Mouse (Mus musculus): ENCODE data around the gene Insl6.

Insl6 gene

DNA sequence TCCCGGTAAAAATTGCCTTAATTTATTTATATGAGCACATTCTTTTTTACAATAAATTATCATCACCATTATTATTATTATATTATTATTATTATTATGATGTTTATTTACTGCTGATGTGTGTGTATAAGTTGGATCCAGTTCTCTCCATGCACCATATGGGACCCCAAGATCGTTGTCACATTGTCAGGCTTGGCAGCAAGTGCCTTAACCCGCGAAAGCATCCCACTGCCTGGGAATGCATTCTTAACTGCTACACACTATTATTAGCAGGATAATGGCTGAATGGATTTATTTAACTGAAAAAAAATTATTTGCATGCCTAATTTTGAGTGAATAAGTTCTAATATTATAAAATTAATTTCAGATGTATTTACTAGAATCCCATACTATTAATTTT, 1.2 kb upstream of the Insl6 start:
- TF ChIP-seq GATA4 (IDR thresholded peaks at IDR 0.05; ENCODE audit: insufficient replicate concordance, low read length) = no peak

DNA sequence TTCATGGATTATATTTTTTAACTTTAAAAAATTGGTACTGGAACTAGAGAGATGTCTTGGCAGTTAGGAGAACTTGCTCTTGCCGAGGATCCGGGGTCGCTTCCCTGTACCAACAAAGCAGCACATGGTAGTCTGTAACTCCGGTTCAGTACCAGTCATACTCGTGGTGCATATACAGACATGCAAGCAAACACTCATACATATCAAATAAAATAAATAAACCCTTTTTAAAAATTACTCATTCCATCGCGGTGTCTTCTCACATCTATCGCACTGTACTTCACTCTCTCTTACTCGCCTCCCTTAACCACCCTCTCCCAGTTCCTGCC, 660 bp upstream of the Insl6 start:
- no peak for TF ChIP-seq GATA4 (IDR thresholded peaks at IDR 0.05; ENCODE audit: insufficient replicate concordance, low read length)

DNA sequence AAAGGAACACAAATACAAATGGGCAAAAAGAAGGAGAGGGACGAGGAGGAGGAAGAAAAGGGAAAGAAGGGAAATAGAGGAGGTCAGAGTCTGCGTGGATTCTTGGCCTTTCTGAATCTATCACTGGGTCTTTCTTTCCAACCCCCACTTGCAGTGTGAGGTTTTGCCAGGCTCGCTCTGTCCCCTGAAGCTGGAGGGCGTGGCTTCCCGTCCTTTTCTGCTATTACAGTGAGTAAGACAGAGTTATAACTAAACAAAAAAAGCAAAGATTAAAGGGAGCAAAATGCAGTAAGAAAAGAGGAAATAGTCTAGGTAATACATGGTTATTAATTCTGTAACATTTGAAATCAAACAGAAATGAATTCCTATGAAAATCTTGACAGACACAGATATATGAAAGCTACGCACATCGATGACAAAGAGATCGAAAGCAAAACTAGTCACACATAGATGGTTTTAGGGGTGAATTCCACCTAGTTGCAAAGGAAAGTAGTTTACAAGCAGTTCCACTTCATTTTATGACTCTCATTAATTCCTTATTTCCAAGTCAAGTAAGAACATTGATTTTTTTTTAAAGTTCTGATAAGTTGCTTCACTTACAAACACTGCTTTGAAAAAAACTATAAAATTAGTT, 1.6 kb downstream of the Insl6 start:
- TF ChIP-seq GATA4 (IDR thresholded peaks at IDR 0.05; ENCODE audit: insufficient replicate concordance, low read length) = no peak

DNA sequence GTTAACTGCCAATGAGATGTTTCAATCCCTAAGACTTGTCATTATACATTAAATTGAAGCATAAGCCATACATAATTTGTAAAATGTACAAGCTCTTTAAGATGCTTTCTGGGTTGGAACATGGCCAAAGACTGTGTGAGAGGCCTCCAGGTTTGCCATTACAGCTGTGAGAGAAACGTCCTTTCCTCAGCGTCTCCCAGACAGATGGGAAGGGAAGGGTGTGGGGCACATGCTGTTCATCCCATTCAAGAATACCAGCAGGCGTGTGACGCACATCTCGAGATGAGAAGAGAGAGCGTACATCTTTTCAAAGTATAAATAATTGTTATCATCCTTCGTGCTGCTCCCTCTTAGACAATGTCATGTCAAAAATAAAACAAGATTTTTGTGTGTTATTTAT, 12.5 kb downstream of the Insl6 start:
- TF ChIP-seq GATA4 (IDR thresholded peaks at IDR 0.05; ENCODE audit: insufficient replicate concordance, low read length) = no peak

DNA sequence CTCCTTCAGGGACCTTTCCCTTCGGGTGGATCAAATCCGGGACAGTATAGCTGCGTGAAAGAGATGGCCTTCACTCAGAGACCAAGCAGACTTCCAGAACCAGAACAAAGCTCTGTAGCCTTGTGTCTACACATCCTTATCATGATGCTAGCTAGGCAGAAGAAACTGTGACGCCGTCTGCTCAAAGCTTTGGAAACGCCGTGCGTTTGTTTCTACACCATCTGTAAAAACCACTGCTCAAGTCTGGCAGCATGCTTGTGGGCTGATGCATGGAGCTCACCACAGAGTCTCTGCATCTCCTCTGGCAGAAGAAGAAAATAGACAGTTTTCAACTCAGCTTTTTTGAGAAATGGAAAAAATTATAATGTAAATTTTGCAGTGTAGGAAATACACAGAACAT, 13.4 kb downstream of the Insl6 start:
- no peak for TF ChIP-seq GATA4 (IDR thresholded peaks at IDR 0.05; ENCODE audit: insufficient replicate concordance, low read length)

DNA sequence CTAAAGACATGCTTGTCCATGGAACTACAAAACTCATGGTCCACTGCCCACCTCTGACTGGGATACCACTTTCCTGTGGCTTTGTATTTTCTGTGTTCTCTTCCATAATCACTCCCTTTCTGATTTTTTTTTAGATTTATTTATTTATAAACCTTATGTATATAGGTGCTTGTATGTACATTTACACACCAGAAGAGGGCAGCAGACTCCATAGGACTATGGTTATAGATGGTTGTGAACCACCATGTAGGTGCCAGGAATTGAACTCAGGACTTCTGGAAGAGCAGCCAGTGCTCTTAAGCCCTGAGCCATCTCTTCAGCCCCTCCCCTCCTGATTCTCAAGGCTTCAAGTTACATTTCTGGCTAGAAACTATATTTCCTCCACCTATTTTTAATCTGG, 16.3 kb downstream of the Insl6 start:
- no peak for TF ChIP-seq GATA4 (IDR thresholded peaks at IDR 0.05; ENCODE audit: insufficient replicate concordance, low read length)

DNA sequence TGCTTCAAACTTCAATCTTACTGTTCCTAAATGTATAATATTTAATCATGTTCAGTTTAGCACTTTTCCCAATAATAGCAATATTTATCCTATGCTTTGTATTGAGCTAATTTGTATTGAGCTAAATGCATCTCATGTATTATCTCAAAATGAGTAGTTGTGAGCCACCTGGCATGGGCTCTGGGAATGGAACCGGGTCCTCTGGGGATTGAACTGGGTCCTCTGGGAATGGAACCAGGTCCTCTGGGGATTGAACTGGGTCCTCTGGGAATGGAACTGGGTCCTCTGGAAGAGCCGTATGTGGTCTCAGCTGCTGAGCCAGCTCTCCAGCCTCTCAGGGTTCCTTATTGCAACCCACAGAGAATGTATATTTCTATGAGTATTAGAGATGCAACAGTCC, 23.0 kb downstream of the Insl6 start:
- TF ChIP-seq GATA4 (IDR thresholded peaks at IDR 0.05; ENCODE audit: insufficient replicate concordance, low read length) = no peak

DNA sequence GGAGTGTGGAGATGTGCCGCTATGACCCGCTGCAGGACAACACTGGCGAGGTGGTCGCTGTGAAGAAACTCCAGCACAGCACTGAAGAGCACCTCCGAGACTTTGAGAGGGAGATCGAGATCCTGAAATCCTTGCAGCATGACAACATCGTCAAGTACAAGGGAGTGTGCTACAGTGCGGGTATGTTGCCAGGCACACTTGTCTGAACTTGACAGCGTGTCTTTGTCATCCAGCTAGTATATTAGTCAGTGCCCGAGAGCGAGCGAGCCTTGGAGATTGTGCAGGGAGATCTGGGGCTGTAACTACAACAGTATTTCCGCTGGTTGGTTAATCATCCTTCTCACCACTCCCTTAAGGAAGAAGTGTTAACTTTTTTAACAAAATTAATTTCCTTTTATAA, 24.2 kb downstream of the Insl6 start:
- TF ChIP-seq GATA4 (IDR thresholded peaks at IDR 0.05; ENCODE audit: insufficient replicate concordance, low read length) = no peak

DNA sequence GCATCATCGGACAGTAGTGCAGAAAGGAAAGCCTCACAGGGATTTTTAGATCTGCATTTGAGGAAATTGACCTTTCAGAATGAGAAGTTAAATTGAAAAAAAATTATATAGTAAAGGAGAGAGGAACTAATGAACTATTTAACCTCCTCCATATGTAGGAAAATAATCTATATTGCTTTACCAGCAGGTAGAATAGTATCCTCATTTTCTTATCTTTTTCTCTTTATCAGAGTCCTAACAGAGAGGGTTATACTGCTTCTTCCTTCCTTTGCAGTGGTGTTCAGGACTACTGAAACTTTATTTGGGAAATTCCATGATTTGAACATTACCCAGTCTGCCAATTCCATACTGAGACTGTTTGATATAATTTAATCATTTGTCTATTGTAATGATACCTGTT, 27.8 kb downstream of the Insl6 start:
- no peak for TF ChIP-seq GATA4 (IDR thresholded peaks at IDR 0.05; ENCODE audit: insufficient replicate concordance, low read length)

DNA sequence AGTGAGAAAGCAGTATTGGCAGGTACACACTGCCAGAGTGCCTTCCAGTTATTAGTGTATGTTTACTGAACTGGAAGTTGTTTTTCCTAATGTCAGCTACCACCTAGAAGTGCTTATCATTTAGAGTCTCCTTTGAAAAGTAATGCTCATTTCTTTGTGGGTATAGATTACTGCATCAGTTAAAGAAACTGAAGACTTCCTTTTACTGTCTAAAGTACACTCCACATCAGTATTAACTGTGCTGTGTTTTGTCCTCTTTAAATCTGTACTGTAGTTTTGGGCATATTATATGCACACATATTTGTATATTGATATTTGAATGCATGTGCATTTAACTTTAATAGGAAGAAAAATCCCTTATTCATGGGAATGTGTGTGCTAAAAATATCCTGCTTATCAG, 29.0 kb downstream of the Insl6 start:
- TF ChIP-seq GATA4 (IDR thresholded peaks at IDR 0.05; ENCODE audit: insufficient replicate concordance, low read length) = no peak

DNA sequence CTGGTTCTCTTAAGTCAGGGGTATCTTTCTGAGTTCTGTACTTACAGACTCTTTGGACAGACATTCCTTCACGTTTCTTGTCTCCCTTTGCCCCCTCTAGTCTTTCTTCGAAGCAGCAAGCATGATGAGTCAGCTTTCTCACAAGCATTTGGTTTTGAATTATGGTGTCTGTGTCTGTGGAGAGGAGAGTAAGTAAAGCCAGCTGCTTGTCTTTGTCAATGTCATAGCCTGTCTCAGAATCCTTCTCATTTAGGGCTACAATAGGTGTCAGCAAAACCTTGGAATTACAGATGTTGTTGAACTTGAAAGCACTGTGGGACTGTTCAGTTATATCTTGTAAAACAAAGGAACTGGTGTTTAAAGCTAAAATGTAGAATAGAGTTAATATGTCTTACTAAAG, 30.4 kb downstream of the Insl6 start:
- TF ChIP-seq GATA4 (IDR thresholded peaks at IDR 0.05; ENCODE audit: insufficient replicate concordance, low read length) = no peak

DNA sequence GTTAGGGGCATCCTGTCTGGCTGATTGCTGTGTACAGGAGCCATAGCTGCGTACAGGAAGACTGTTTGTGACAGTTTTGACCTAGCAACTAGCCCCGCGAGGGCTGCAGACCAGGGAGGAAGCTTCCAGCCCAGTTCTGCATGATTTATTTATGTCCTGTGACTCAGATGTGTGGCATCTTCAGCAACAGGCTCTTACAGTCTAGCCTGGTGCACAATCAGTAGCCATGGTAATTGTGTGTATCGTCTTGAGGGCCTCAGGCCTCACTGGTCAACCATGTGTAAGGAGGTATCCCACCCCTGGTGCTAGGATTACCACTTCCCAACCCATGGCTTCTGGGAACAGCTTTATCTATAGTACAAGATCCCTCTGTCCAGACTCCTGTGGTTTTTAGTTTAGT, 32.6 kb downstream of the Insl6 start:
- no peak for TF ChIP-seq GATA4 (IDR thresholded peaks at IDR 0.05; ENCODE audit: insufficient replicate concordance, low read length)

DNA sequence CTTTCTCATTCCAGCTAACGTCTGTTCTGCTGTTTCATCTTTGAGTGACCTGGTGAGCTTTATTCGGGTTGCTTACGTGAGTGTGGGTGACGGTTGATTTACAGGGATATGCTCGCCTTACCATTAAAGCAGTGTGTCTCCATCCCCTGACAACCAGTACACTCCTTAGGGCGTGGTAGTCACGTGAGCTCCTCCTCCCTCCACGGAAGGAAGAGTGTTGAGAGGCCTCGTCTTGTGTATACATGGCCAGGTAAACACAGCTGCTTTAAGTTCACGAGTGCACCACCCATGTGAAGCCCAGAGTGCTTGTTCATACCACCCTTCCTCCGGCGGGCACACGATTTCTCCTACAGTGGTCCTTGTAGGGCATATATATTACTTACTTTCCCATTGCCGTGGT, 33.6 kb downstream of the Insl6 start:
- TF ChIP-seq GATA4 (IDR thresholded peaks at IDR 0.05; ENCODE audit: insufficient replicate concordance, low read length) = no peak

DNA sequence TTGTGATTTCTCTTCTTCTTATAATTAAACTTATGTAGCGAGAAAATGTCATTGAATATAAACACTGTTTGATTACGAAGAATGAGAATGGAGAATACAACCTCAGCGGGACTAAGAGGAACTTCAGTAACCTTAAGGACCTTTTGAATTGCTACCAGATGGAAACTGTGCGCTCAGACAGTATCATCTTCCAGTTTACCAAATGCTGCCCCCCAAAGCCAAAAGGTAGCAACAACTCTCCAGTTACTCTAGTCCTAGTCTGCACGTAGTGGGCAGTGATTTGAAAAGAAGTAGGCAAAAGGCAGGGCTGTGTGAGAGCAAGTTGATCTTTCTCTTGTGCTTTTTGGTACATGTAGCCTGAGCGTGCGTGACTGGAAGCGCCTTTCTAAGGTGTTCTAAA, 37.3 kb downstream of the Insl6 start:
- no peak for TF ChIP-seq GATA4 (IDR thresholded peaks at IDR 0.05; ENCODE audit: insufficient replicate concordance, low read length)

DNA sequence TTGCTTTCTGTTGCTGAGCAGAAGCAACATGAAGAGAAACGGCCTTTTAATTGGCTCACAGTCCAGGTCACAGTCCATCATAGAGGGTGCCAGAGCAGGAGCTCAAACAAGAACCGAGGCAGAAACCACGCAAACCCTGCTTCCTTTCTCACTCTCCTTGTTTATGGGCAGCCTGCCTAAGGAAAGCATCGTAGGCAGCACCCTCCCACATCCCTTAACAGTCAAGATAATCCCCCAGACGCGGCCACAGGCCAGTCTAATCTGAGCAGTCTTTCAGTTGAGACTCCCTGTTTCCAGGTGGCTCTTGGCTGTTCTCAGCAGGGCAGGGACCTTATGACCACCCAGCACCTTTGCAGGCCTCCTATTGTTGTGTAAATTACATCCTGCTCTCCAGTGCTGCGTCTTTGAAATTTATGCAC, 39.7 kb downstream of the Insl6 start:
- no peak for TF ChIP-seq GATA4 (IDR thresholded peaks at IDR 0.05; ENCODE audit: insufficient replicate concordance, low read length)

DNA sequence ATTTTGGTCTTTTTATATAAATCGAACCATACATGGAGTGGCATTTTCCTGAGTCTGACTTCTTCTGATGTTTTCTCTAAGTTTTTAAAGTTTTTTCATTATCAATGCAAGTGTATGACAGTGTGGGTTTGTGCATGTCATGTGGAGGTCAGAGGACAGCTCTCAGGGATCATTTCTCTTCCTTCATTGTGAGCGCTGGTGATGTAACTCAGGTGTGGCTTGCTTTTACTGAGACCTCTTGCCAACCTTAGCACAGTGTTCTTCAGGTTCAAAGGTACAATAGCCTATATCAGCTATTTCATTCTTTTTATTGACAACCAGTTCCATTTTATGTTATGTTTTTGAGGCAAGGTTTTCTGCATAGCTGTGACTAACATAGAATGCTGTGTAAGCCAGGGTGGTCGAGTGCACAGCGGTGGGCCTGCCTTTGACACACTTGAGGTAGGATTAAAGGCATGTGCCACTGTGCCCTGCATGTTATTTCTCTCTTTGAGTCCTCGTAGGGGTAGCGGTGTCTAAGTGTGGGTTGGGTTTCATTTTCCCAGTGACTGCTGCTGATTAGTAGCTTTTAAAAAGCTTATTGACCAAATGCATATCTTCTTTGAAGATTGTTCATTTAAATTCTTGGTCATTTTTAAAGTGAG, 46.1 kb downstream of the Insl6 start:
- TF ChIP-seq GATA4 (IDR thresholded peaks at IDR 0.05; ENCODE audit: insufficient replicate concordance, low read length) = no peak

DNA sequence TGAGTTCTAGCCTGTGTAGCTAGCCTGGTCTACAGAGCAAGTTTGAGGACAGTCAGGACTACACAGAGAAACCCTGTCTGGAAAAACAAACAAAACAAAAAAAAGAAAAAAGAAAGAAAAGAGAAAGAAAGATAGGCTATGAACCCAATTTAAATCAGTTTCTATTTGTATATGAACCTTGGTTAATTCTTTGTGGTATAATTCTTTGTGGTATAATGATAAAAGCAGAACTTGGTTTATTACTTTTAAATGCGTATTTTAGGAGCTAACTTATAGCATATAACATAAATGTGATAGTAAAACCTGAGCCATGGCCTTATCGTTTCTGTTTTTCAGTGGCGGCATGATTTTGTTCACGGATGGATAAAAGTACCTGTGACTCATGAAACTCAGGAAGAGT, 48.7 kb downstream of the Insl6 start:
- no peak for TF ChIP-seq GATA4 (IDR thresholded peaks at IDR 0.05; ENCODE audit: insufficient replicate concordance, low read length)
